Mouse (Mus musculus) left cerebral cortex, postnatal 4 days (tissue): Measurements from ENCODE around the gene Pax2. TPM values are rescaled to one million over a fixed set of nuclear protein-coding genes. Genes with fewer than 3 reads are reported as not detected.

ENCODE experiments used
- DNase-seq: peaks from one replicate; pipeline ENCODE4 v3.0.0-alpha.2; 2022
- intact Hi-C: fragments of 180-260 bp; cut with DNase I; formaldehyde crosslinking; loops from one replicate; pipeline ENCODE4 v1.15.1; 2025
- total RNA-seq, 2 experiments: library from RNA; stranded (reverse); gene quantifications; 2 replicates each; pipeline ENCODE4 v1.2.3; 2021

The Pax2 gene
- total RNA-seq, 2 experiments from 2014 or later, result 0.26 to 0.36 TPM

DNA sequence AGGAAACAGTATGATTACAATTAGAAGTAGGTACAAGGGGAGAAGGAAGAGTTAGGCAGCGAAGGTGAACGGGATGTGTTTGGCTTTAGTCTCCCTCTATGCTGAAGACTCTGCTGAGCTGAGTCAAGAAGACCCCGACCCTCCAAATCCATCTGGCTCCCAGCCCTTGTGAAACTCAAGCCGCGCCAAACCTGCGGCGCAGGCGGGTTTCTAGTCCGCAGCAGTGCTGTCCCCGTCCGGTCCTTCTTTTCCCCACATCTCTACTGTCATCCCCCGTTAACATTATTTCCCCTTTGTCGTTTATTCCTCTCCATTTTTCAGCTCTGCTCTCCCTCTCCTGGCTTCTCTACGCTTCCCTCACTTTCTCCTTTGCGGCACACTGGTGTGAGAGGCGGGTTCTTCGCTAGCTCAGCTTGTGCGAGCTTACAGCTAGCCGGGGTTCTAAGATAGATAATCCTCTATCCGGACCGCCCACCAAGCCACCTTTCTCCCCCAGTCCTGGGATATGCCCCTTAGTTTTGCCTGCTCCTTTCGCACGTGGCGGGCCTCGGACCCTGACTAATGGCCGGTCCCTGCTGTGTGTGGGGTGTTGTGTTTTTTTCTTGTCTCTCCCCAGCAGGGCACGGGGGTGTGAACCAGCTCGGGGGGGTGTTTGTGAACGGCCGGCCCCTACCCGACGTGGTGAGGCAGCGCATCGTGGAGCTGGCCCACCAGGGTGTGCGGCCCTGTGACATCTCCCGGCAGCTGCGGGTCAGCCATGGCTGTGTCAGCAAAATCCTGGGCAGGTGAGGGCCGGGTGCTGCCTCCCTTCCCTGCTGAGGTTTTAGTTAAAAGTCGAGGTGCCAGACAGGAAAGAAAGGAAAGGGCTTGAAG lies 4.7 kb downstream of the Pax2 start:
- intact Hi-C loops, result no loop called here
- no peak for DNase-seq

DNA sequence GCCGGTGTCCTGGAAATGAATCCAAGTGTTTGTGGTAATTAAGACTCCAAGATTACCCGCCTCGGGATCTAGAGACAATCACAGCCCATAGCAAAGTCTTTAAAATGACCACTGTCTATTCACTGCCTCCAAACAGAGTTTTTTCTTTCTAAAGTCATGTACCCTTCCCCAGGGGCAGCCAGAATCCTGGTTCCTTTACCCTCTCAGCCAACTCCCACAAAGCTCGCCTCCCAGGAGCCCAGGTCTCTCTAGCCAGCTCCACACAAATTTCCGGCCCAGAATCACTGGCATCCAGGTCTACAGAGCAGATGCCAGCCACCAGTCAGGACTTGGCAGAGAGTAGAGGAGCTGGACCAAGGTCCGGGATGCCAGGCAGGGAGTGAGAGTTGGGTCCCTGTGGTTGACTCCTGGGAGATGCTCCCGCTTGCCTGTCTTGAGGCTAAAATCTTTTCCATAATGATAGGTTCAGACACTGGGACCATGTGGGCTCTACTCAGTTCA lies 6.3 kb downstream of the Pax2 start:
- DNase-seq, result no peak
- intact Hi-C loops, result no loop called here

DNA sequence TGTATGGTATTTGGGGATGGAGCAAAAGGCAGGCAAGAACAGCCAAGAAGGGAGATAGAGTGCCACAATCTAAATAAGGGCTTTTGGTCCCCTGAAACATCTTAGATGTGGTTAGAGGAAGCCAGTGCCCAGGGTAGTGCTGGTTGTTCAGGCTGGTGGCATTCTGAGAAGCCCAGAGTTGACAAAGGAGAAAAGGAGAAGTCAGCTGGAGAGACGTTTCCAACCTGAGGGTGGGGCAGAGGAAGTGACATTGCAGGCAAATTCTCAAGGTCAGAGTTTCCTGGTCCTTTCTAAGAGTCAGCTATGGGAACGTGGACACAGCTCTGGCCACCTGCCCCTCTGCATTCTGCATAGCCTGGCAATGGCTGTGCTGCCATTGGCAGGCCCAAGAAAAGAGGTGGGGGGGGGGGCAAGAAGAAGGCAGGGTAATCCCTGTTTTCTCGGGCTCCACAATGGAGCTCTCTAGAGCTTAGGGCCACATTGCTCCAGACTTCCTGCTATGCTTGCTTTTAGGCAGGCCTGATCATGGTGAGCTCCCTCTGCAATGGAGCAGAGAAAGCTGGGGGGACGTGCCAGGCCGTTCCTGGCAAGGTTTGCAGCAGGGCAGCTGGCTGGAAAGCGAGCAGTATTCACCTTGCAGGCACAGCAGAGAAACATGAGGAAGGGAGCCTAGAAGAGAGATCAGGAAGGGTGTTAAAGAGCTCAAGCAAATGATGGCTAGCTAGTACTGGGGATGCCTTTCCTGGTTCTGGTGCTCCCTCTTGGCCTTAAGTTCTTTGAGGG lies 14.6 kb downstream of the Pax2 start:
- DNase-seq, result no peak
- intact Hi-C loops, result no loop called here

DNA sequence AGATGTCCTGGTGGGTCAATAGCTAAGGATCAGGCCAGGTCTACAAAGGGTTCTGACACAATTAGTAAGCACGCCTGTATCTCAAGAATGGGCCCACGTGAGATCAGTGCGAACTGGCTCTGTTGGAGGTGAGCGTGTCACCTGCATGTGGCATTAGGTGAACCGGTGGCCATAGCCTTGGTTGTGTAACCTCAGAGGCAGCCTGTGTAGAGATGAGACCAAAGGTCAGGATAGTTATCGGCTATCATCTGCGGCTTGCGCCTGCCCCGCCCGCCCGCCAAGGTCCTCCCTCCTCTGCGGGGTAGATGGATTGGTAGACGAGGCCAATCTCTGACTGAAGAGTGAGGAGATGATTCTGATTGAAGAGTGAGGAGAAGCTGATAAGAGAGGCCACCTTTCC lies 15.7 kb downstream of the Pax2 start:
- intact Hi-C loops, result no loop called here
- no peak for DNase-seq

DNA sequence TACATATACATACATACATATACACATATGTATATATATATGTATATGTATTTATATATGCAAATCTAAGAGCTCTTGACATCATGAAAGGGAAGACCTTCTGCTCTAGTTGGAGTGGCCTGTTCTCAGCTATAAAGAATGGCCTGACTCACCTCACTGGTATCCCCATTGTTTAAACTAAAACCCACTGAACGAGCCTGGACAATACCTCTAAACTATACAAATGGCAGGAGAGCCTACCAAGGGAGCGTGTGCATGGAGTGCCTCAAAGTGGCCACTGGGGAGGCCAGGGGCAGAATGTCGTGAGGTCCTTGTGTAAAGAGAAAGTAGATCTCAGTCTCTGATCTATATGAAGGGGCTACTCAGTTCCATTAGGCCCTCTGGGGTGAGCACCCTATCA lies 26.1 kb downstream of the Pax2 start:
- intact Hi-C loops, result no loop called here

DNA sequence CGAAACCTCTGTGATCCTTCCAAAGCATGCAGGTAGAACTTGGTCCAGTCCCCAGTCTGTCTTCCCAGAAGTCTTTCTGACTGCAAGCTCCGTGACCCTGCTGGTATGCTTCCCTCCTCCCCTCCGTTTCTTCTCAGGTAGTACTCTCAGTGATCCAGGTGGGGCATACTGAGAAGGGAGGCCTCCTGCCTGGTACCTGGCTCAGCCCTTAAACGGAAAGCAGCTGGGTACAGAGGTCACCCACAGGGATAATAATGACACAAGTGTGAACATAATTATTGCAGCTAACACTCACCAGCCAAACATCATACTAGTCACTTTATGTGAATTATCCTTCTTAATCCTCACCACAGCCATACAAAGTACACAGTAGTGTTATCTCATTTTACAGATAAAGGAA lies 28.5 kb downstream of the Pax2 start:
- DNase-seq, result no peak
- intact Hi-C loops, result no loop called here

More for the DNA sequence above, 26.1 kb downstream of the Pax2 start:
- DNase-seq, result no peak

DNA sequence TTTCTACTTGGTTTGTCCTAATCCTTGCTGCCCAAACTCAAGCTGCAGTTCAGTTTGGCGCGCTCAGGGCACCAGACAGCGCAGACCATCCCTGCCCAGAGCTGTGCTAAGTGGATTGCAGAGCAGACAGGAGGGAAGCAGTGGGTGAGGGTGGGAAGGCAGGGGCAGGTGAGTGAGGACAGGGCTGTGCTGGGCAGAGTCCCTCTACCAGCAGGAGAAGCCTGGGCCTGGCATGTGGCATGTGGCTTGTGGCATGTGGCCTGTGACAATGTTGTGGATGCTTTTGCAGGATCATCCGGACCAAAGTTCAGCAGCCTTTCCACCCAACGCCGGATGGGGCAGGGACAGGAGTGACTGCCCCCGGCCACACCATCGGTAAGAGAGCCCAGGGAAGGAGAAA lies 32.6 kb downstream of the Pax2 start:
- intact Hi-C loops, result no loop called here
- no peak for DNase-seq

DNA sequence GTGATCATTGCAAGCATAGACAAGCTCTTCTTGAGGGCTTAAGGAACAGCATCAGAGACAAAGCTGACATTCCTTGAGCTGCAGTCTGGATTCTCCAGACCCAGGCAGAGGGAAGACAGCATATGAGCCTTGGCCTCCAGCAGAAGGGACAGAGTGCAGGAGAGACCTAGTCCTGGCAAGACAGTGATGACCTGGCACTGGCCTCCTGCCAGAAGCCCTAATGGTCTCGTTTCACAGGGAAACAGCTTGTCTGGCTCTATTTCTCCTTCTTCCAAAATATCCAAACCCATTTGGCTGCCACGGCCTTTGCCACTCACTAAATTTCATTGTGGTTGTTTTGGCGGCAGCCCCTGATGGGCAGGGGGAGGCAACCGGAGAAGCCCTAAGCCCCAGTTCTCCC lies 36.1 kb downstream of the Pax2 start:
- intact Hi-C loops, result no loop called here
- peak; percentile 60 for DNase-seq

DNA sequence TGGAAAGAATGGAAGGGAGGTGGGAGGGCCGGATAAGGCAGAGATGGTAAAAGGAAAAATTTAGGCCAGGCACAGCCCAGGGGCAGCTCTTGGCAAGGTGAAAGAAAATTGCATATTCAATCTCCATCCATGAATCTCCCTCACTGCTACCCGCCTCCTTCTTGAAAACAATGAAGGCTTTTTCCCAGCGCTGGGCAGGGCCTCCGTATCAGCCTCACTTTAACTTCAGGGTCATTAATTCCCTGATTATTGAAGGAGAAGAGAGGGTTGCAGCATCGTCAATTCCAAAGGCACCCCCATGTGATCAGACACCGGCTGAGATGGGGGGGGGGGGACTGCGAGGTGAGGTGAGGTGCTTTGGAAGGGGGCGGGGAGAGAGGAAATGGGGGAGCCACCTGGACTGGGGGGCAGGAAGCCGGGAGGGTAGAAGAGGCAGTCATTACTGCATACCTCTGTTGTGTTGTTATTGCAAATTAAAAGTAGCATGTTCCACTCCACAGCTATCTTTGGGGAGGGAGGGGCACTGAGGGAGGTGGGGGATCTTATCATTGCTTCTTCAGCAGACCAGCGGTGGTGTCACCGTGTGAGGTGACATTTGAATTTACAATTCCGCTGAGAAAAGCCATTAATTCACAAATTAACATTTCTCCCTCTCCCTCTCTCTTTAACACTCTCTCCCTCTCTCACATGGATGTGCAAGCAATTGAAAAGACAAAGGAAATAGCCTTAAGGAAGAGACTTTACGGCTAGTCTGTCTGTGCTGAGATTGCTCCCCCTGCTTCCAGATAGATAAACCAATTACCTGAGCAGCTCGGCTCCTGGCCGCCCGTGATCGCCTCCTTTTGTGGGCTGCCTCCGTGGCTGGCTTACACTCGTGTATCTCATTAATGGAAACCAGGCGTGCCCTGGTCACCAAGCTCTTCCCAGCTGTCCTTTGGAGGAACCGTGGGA lies 41.5 kb downstream of the Pax2 start:
- intact Hi-C loops, result no loop called here
- no peak for DNase-seq

DNA sequence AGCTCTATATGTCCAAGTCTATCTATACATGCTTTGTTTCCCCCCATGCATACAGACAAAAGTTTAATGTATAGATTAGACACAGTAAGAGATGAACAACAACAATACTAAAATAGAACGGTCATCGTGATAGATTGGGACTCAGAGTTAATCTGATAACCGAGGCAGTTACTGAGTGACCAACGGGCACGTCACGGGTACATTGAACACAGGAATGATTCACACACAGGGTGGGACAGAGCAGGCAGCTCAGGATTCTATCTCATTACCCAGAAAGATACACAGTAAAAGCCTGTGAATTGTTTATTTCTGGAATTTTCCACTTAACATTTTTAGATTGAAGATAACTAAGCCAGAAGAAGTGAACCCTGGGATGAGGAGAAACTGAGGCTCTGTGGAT lies 42.9 kb downstream of the Pax2 start:
- no peak for DNase-seq
- intact Hi-C loops, result no loop called here

DNA sequence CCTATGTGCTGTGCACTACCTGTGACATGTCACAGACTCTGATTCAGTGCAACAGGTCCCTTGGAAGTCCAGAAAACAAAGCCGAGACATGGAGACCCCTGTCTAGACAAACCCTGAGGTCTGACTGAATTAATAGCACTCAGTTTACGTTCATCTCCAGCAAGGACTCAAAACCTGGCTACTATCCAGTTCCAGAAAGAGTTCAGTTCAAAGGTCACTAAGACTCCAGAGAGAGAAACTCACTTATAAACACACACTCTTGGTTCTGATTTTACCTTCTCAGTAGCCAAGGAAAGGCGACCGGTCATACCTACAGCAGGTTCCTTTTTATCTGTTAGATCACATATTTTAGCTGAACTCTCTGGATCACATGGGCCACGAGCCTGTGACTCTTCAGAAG lies 43.3 kb downstream of the Pax2 start:
- DNase-seq, result no peak
- intact Hi-C loops, result no loop called here

DNA sequence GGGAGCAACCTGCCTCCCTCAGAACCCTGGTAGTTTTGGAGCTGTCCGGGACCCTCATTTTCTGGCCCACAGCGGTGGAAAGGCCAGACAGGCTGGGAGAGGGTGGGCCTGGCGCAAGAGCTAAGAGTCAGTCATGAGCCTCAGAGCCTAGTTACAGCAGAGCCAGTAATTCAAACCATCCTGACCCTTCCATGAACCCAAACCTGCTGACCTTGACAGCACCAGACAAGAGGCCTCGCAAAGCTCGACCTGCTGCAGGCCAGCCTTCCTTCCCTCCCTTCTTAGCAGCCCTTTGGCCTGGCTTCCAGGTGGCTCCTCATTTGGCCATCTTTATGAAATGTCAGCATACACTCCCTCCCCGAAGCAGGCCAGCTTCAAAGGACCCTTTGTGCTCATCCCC lies 44.5 kb downstream of the Pax2 start:
- no peak for DNase-seq
- intact Hi-C loops, result no loop called here

DNA sequence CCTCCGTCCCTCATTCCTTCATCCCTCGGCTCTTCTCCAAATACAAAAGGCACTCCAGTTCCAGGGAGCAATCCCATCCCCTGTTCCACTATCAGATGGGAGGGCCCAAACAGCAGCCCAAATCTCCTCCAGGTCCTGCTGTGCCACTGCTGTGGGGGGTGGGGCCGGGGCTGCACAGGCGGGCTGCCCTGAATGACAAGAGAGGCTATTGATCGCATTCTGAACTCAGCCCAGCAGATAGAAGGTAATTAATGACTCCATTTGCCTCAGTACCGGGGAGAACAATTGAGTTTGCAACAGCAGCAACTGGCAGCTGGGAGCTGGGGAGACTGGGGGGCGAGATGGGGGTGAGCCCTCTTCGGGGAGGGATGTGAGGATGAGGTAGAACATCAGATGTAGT lies 52.9 kb downstream of the Pax2 start:
- intact Hi-C loops, result no loop called here
- no peak for DNase-seq

DNA sequence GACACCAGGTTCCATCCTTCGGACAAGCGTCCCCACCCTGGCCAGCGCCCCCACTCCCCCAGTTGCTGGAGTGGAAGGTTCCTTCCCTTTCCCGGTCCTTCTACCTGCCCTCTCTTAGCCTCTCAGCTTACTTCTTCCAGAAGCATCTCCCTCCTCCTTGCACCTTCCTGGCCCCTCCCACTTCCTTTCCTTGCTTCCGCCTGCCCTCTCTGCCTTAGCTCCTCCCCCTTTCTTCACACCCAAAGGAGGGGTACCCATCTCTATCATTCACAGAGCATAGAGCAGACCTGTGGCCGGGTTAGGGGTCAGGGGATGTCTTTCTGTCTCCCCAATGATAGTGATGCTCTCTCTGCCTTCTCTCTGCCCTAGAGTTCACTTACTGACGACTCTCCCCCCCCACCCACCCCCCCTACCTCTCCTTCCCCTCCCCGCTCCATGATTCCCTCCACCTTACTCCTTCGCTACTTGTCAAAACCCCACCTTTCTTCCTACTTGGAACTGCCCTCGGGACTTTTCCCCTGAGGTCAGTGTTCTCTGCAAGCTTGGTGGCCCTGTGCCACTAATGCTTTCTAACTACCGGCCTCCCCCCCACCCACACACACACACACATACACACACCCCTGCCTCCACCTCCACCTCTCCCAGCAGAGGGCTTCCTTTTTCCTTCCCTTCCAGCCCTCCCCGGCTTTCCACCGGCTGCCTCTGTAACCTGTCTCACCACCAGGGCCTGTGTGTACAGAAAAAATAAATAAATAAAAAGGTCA lies 57.0 kb downstream of the Pax2 start:
- intact Hi-C loops, result no loop called here
- no peak for DNase-seq

DNA sequence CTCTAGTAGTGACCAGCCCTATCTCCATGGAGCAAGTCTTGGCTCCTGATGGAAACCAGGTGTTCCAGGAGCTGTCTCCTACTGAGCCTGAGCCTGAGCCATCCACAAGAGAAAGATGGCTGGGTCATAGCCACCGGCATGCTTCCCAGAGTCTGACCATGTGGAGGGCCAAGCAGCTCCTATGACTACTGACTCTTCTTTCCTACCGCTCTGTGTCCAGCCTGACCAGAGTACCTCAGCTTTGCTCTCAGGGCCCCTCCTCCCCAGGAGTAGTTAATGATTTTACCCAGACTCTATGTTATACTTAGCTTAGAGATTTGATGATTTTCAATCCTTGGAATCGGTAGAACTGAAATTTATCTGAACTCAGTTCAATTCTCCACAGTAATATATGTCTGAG lies 59.3 kb downstream of the Pax2 start:
- intact Hi-C loops, result no loop called here
- DNase-seq, result no peak

DNA sequence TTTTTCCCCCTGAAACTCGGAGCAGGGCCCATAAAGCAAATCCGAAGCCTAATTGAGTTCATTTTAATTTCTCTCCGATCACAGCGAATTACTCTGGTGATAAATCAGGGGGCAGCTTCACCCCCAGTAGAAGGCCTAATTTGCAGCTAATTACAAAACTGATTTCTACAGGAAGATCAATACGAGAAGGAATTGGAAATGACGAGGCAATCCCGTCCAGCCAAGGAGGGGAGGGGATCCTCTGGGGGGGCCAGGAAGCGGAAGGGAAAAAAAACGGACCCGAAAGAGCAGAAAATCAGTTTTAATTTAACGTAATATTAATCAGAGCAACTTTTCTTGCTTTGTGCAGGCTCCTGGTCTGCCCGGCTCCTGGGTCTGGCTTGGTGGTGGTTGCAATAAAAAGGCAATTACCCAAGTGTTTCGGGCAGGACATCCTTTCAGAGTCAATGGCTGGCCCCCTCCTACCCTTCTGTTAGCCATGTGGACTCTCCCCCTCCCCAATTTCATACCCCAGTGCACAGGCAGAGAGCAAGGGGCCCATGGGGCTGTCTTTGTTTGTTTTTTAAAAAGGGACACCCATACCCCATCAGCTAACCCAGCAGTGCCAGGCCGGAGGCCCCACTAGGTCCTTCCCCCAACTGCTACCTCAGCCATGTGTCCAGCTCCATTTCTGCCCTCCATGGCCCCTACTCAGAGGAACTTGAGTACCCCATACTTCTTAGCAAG lies 61.7 kb downstream of the Pax2 start:
- DNase-seq, result no peak
- intact Hi-C loops, result no loop called here

DNA sequence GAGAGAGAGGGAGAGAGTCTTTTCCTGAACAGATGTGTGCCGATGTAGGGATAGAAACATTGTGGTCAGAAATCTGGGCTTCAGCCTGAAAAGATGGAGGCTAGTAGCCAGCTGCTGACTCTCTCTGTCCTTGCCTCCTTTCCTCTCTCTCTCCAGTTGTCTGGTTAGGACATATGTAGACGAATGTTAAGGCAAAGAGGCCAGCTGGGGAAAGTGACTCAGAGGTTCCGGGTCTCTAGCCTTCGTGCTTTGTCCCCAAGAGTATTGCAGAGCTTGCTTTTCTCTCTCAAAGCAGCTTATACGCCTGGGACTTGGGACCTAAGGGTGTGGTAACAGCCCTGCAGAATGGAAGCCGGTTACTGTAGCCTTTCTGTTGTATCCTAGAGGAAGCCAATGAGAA lies 62.8 kb downstream of the Pax2 start:
- DNase-seq, result no peak
- intact Hi-C loops, result no loop called here

DNA sequence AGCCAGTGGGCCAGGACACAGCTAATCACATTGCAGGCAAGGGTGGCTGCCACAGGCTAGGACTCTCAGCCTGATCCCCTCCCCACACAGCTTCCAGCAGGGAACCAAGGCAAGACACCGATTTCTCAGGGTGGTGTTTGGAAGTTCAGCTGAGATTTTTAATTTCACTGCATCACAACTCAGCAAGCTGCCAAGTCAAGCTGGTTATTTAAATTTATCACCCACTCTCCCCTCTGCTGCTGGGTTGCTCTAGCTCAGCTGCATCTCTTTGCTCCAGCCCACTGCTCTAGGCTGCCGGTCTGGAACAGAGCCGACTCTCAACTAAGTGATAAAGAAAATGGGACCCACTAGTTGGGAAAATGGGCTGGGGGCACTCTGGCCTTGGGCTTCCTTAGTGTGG lies 65.7 kb downstream of the Pax2 start:
- intact Hi-C loops, result no loop called here
- DNase-seq, result no peak

DNA sequence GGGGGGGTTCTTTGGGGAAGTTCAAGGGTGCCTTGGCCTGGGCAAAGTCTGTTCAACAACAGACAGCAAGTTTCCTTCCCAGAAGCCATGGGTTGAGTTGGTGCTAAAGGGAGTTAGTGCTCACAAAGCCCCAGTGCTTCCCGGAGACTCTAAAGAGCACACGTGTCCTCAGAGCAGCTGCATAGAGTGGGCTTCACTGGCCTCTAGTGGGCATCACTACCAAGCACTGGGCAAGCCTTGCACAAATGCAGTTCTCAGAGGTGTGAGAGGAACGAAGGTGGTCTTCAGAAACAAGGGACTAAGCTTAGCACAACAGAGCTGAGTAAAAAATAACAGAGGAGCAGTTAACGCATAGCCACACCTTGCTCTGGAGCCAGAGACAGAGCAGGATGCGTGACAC lies 66.5 kb downstream of the Pax2 start:
- intact Hi-C loops, result no loop called here

DNA sequence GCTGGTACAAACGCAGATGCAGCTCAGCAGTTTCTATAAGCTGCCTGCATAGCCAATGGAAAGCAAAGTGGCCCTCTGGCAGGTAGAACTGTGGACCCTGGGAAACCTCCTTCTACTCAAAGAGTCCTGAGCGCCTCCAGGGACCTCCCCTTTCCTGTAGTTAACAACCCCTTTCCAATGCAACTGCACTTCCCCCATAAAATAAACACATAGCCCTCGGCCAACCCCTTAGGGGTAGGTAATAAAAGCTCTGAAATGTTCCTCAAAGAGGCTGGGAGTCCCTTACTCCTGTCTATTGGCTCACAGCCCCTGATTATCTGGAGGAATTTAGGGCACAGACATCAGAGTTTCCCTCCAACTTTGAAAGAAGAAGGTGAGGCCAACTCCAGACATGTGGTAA lies 67.8 kb downstream of the Pax2 start:
- intact Hi-C loops, result no loop called here
- no peak for DNase-seq

More for the DNA sequence above, 66.5 kb downstream of the Pax2 start:
- no peak for DNase-seq
